Mouse (Mus musculus) layer of hippocampus, adult 9-10 months (tissue): ENCODE measurements around the gene Foxred1.
A peak's percentile ranks its signal among the peaks of the same experiment; 100 is the strongest.

Experiments
- DNase-seq: peaks from one replicate; pipeline ENCODE4 v3.0.0; 2022; ENCODE audit warnings: low spot score

Foxred1 gene

DNA sequence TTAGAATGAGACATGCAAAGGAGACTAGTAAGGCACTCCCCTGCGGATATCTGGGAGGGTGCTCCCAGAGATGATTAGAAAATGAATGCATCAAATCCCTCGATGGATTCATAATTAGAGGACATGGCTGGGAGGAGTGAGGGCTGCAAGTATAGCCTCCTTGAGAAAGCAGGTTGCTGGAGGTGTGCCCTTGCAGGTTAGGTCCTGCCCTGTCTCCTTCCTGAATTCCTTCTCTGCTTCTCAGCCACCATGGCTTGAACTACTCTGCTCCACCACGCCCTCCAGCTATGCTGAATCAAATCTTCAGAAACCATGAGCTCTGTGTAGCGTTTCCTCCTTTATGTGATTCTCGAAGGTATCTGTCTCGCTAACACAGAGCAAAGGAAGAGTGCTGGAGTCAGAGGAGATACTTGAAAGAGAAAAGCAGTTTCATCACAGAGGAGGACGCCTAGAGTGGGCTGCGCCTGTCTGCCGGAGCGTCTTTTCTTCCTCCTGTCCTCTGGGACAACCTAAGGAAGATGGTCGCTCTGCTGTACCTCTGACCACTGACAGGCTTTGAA lies 17.8 kb downstream of the Foxred1 start:
- DNase-seq, result no peak

DNA sequence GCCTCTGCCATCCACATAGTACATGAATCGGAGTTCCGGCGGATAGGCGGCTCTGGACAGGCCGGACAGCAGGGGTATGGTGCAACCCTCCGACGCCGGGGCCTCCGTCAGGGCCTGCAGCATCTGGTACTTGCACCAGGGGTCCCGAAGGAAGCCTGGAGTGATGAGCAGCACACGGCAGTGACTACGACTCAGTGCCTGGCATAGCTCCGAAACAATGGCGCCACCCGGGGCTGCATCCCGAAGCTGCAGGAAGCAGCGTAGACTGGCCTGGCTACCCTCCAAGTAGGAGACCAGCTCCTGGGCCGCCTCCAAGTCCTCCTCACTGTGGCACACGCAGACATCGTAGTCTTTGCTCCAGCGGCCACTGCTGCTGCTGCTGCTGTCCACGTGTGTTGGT lies 22.2 kb downstream of the Foxred1 start:
- DNase-seq, result no peak

DNA sequence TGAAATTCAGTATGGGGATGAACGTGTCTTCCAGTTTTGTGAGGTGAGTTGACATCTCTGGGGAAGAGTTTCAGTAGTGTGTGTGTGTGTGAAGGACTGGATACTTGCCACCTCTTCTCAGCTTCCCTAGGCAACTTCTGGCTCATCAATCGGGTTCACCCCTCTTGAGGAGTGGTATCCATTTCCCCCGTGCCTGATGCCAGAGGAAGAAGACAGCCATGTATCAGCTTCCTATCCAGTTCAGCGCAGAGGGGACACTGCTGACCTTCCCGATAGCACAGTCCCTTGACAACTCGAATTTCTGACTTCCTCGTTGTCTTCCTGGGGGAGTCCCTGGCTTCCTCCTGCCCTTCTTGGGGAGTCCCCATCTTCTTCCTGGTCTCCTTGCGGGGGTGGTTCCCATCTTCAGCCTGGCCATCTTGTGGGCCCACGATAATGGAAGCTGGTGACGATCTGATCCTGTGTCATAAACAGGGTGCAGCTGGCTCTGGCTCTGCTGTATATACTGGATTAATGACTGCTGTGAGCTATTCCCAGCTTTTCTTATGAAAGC lies 23.4 kb downstream of the Foxred1 start:
- DNase-seq, result no peak

GRCm38 (mm10) chr9:35186430-35186829 lies 24.4 kb downstream of the Foxred1 start:
- no peak for DNase-seq

DNA sequence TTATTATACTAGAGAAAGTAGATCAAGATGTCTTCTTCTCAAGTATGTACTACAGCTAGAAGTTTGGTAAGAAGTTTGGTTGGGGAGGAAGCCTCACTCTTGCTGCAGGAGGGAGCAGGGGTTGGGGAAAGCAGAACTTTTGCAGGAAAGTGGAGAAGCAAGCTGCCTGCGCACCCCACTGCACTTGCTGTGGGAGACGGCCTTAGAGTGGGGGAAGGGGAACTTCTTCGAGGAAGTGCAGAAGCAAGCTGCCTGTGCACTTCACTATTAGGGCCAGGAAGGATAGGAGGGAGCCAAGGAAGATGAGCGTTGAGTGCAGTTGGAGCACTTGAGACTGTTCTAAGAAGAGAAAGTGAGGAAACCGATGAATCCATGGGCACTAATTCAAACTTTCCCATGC lies 27.5 kb downstream of the Foxred1 start:
- DNase-seq, result no peak

- DNase-seq, result no peak
Observed at GRCm38 (mm10) chr9:35182832-35183231, 28.0 kb downstream of the Foxred1 start.

DNA sequence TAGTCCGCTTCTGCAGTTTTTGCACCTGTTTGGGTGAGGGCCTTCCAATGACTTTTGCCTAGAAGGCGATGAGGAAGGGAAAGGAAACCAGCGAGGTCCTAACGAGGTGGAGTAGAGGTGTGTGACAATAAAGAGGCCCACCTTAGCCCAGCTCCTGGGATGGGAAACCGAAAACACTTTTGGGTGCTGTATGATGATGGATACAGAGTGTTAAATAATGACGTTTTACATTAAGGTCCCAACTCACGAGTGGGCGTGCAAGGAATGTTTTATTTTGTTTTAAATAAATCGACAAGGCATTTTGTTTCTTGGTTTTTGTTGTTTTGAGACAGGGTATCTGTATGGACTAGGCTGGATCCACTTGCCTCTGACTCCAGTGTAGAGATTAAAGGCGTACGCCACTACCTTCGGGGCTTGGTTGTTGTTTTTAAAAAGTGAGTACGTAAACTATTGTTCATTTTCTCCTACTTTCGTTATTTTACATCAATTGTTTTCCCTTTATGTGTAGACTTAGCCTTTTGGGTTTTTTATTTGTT lies 34.7 kb downstream of the Foxred1 start:
- DNase-seq, result no peak

DNA sequence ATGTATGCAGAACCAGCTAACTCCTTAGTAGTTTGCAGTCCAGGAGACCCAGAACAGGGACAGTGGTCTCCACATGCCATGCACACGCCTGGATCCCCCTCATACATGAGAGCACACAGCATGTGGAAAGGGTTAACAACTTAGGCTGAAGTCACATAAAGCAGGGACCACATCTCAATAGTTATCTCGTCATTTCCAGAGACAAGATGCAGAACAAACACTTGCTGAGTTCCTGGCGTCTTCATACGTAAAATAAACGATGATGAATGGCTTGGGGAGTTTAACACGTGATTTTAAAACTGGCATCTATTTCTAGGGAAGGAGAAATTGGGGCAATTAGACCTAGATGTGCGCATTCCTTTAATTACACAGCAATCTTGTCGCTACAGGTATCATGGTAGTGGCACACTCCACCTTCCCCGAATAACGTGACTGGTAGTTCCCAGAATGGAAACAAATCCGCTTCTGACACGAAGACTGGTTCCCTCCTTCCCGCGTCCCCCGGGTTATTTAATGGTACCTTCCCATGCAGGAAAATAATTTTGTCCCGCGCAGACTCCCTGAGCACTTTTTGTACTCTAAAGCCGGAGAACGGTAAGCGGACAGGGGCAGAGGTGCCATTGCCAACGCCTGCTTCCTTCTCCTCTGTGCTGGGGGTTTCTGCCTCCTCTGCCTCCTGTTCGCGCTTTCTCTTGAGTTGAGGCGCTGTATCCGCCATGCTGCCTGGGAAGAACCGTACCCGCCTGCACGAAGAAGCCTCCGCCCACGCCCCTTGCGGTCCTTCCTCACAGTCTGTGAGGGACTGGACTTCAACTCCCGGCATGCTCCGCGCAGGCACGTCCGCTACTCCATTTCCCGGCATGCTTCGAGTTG lies 35.4 kb downstream of the Foxred1 start, which contains the start of gene Dcps:
Dcps (minus strand) TSS at position 811 of the 873 bp plus-strand sequence.
- peak; percentile 89 for DNase-seq

GRCm38 (mm10) chr9:35173331-35173730 lies 37.5 kb downstream of the Foxred1 start:
- no peak for DNase-seq

DNA sequence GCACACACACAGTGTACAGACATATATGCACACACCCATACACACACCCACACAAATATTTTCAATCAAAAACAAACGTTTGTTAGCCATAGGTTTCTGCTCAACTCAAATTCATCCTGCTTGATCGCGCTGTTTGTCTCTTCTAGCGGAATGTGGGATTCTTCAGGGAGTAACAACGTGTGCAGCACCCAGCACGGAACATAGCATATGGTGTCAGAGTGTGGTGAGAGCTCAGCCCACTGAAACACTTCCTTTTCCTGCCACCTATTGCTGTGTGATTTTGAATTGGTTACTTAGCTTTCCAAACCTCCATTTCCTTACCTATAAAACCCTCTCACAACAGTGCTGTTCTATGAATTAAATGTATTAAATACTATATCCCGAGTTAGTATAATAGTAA lies 40.8 kb downstream of the Foxred1 start:
- no peak for DNase-seq

DNA sequence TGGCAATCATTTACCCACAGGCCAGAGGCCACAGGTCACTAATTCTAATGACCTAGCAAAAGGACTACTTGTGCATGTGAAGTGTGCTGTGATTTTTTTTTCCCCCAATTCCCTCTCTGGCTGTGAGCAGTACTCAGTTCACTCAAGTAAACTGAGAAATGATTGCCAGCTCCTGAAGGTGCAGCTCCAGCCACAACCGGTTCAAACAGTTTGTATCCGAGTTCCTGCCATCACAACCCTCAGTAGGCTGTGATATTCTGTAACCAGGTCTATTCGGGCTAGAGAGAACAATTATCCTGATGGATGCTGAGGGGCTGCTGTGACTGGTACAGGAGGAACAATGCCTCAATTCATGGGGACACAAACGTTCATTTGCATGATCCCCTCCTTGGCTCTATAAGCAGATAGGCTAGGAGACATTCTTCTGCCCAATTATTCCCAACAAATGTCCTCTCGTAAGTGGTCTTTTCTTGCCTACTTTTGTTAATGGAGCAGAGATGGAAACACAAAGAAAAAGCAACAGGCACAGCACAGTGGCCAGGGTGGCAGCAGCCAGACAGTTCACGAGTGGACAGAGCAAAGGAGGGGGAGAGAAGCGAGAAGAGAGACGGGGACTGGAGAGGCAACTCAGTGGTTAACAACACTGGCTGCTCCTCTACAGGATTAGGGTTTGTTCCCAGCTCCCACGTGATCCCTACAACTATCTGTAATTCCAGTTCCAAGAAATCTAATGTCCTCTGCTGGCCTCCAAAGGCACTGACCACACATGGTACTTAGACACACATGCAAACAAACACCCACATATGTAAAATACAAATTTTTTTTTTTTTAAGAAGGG lies 43.8 kb downstream of the Foxred1 start:
- DNase-seq, result no peak

GRCm38 (mm10) chr9:35166144-35166797 lies 44.6 kb downstream of the Foxred1 start:
- DNase-seq, result no peak

GRCm38 (mm10) chr9:35164142-35164874 lies 46.5 kb downstream of the Foxred1 start:
- no peak for DNase-seq

DNA sequence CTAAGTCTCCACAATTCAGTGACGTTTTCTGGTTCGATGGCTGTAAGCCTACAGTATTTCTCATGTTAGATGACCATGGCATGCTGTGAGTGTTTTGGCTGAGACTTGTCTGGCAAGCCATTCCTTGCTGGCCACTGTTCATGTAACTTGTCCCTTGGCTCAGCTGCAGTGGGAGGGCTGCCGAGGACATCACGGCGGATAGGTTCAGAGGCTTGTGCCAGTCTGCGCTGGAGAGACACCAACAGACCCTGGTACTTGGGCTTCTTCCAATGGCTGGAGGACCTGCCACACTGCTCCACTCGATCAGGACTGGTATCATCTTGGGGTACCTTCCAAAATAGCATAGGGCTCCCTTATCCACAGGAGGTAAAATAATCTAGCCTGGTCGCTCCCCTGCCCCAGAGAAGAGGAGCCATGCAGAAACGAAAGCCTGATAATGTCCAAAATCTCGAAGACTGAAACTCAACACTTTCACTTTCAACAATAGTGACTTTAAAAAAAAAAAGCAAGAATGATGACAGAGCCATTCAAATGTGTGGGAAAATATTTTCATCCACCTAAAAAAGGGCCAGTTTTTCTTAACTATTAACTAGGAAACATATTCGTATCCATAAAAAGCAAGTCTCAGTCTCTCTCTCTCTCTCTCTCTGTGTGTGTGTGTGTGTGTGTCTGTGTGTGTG lies 47.7 kb downstream of the Foxred1 start:
- DNase-seq, result no peak

DNA sequence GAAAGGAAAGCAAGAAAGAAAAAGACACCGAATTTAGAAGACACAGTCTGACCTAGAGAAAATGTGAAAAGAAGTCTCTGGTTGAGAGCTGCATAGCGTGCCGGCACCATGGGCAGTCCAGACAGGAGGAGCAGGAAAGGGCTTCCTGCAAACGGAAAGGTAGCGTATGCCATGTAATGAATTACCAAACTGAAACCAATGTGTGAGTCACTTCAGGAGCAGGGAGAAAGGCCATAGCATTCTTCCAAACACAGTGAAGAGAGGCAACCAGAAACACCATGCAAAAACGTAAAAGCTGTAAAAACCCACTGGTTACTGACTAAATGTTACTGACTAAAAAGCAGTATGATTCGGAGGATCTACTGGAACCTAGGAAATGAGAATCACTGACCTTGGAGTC lies 49.1 kb downstream of the Foxred1 start:
- no peak for DNase-seq

DNA sequence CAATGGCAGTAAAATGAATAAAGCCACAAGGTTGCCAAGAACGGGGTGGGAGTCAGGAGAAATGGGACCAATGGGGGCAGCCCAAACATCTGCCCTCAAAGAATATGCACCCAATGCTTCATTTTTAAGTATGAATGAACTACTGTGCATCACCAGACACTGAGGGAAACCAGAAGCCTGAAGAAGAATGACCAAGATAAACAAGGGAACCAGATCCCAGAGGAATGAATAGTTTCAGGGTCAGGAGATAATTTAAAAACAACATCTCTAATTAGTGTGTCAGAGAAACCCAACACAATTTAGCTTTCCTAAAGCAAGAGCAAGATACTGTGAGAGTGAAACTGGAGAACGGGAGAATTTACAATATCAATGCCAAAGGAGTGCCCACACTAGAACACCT lies 50.2 kb downstream of the Foxred1 start:
- DNase-seq, result no peak

DNA sequence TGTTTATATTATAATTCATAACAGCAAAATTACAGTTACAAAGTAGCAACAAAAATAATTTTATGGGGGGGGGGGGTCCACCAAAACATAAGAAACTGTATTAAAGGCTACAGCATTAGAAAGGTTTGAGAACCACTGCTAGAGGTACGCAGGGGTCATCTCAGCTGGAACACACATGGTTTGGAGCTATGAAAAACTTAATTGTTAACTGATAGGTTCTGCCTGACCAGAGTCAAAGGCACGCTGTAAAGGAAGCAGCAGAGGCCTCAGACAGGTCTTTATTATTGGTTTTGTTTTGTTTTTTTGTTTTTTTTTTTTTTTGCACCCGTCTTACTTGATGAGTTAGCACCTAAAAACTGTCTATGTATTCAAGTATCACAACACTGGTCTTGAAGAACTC lies 52.4 kb downstream of the Foxred1 start:
- DNase-seq, result no peak

DNA sequence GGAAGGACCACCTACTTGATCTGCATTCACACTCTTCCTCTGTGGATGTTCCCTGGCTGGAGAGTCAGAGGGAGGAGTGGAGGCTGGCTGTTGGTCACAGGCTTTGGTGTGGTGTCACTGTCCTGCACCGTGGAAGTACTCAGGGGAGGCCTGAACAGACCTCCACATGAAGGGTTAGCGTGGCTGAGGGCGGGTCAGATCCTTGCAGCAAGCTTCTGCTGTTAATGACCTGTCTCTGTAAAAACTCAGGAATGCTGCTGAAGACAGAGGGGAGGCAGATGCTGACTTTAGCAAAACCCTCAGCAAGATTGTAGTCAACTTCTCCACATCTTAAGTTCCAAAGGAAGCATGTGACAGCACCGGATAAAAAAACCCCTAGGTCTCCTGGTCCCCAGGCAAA lies 54.0 kb downstream of the Foxred1 start:
- DNase-seq, result no peak

DNA sequence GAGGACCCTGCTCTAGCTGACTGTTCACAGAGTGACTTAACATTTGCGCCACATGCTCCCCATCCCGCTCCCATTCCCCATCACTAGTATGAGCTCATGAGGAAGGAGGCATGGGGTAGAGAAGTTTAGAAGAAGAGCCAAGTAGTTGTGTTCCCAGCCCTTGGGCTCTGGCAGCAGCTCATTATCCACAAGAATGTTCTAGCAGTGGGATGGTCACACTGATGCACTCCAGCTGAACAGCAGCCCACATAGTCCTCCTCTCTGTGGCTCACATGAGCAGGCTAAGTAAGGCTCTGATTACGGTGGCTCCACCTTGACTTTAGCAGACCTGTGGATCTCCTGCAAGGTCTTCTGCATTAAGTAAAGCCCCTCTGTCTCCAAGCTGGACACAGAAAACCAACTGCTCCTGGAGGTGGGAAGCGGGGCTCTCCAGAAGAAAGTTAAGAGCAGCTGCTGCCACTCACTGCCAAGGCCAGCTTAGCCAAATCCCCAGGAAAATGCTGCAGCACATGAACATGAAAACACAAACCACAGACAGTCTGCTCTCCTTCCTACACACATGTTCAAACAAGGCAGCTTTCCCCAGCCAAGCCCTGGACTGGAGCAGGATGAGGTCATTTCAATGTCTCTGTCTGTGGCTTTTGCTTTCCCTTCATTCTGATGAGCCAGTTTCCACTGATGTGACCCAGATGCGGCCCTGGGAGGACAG lies 54.7 kb downstream of the Foxred1 start:
- DNase-seq, result no peak
